Comparison of ENCODE assay signal across 11 mouse cellular contexts in the genomic region with DNA sequence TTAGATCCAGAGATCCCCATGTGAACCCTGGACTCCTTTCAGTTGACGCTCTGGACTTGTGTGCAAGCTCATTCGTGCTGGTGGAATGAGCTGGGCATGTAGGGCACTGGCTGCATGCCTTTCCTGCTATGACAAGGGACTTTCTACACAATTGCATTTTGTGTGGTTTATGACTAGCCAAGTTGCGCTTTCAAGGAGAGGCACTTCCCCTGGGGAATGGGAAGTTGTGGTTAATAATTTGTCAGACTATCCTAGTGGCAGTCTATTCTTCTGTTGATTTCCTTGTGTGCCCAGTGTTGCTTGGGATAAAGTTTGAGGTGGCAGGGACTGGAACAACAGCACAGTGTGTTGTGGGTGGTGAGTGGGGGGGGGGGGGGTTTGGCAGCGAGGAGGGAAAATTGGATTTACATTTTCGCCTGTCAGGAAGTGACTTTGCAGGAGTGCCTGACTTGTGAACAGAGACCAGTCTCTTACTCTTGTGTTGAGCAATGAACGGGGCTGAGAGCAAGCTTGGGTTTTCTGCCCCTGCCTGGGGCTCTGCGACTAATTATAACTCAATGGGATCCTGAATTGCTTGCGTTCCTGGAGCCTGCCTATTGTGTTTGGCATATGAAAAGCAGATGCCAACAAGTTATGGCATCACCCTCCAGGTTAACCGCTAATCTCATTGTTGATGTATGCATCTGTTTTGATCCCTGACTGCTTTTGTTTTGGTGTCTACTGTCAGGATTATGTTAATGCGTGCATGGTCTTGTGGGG. TPM values are rescaled to one million over a fixed set of nuclear protein-coding genes. Genes with fewer than 3 reads are reported as not detected.
A peak's percentile ranks its signal among the peaks of the same experiment; 100 is the strongest.
DNase-seq lines count a peak whose midpoint lies in the region; ATAC-seq and TF ChIP-seq lines count a peak whose summit lies in the region.
"Had no signal": no experiment of that assay in that cellular context is flagged by ENCODE, and none has a peak within 500 bp of the region (broad histone marks: within the 10 kb centered on the region; RNA-seq: fewer than 3 reads in every experiment).

No protein-coding gene starts in this region.

- peaks cover 6 to 22% of the 10 kb centered on the region in 2 experiments for H3K4me1 ChIP-seq in liver, embryonic 14.5 days (replicated peaks; ENCODE audit: control insufficient read depth in 2 of 2, insufficient read depth in 2 of 2, low read length in 1 of 2)
- peaks cover 10% of the 10 kb centered on the region for H3K4me1 ChIP-seq in stomach, postnatal 0 days (replicated peaks; ENCODE audit: control insufficient read depth, insufficient read depth)
- H3K4me1 ChIP-seq in midbrain, embryonic 15.5 days = peaks cover 16% of the 10 kb centered on the region

- no peak overlapping the region for H3K27ac ChIP-seq in liver, embryonic 14.5 days
- peak overlapping the region; percentile 79 for H3K27ac ChIP-seq in stomach, postnatal 0 days (replicated peaks)
- H3K27ac ChIP-seq in midbrain, embryonic 15.5 days = no peak overlapping the region
- H3K27ac ChIP-seq: neural tube, embryonic 12.5 days had no signal

- H3K27me3 ChIP-seq in liver, embryonic 14.5 days (ENCODE audit: control insufficient read depth, insufficient read depth, low read length) = no peaks in the 10 kb centered on the region
- no peaks in the 10 kb centered on the region for H3K27me3 ChIP-seq in stomach, postnatal 0 days (ENCODE audit: control insufficient read depth, insufficient read depth, low read length)
- 0 out of 2 replicates have a peak, but pooled peaks cover 5% of the 10 kb centered on the region for H3K27me3 ChIP-seq in midbrain, embryonic 15.5 days (replicated peaks)
- H3K27me3 ChIP-seq: neural tube, embryonic 12.5 days had no signal

- DNase-seq in retina, postnatal 1 day = peak; percentile 54
- DNase-seq in retina, embryonic 14.5 days (ENCODE audit: low spot score) = no peak
- DNase-seq in liver, embryonic 14.5 days (ENCODE audit: low read depth in 3 of 3, low spot score in 3 of 3) = peak in 1 of 3 experiments; percentile 19
- DNase-seq in stomach, postnatal 0 days (ENCODE audit: low spot score) = peak; percentile 57
- DNase-seq in spleen, postnatal 14 days (ENCODE audit: low spot score in 2 of 2) = no peak
- DNase-seq in cerebellum, adult 9-11 months = no peak

- 32% methylated on average over 10 of the region's 10 CpGs for WGBS in liver, embryonic 14.5 days (ENCODE audit: insufficient replicate concordance)
- 39% methylated on average over 9 of the region's 10 CpGs for WGBS in stomach, postnatal 0 days
- WGBS in midbrain, embryonic 15.5 days = 37% methylated on average over 10 of the region's 10 CpGs

- H3K9ac ChIP-seq in liver, embryonic 14.5 days (replicated peaks) = no peak overlapping the region
- H3K9ac ChIP-seq in stomach, postnatal 0 days (ENCODE audit: low read length) = no peak overlapping the region
- no peak overlapping the region for H3K9ac ChIP-seq in midbrain, embryonic 15.5 days
- H3K9ac ChIP-seq: neural tube, embryonic 12.5 days had no signal

- peak; percentile 77 for ATAC-seq in granulocyte monocyte progenitor cell, adult 5-6 weeks (replicated peaks; ENCODE audit: poor library complexity, severe bottlenecking)
- no peak for ATAC-seq in liver, embryonic 14.5 days (ENCODE audit: insufficient read depth)
- peak; percentile 83 for ATAC-seq in stomach, postnatal 0 days (ENCODE audit: low FRiP score, low TSS enrichment)
- no peak for ATAC-seq in midbrain, embryonic 15.5 days (replicated peaks)

- peak overlapping the region; percentile 19; the same call in 1 of the 2 replicates for H3K4me2 ChIP-seq in liver, embryonic 14.5 days (ENCODE audit: low read depth)
- H3K4me2 ChIP-seq in stomach, postnatal 0 days (replicated peaks; ENCODE audit: low read depth) = no peak overlapping the region
- H3K4me2 ChIP-seq in midbrain, embryonic 15.5 days = no peak overlapping the region
- H3K4me2 ChIP-seq: neural tube, embryonic 12.5 days had no signal

- no peak for TF ChIP-seq CTCF in liver, embryonic 14.5 days (IDR thresholded peaks at IDR 0.05; ENCODE audit: low read depth)
- no peak for TF ChIP-seq CTCF in stomach, postnatal 0 days (IDR thresholded peaks at IDR 0.05; ENCODE audit: low read depth)

- no peak overlapping the region for H3K4me3 ChIP-seq in liver, embryonic 14.5 days (ENCODE audit: insufficient read depth in 1 of 2, low read depth in 2 of 2, low read length in 2 of 2)
- H3K4me3 ChIP-seq in stomach, postnatal 0 days (ENCODE audit: low read depth, low read length) = no peak overlapping the region
- H3K4me3 ChIP-seq in midbrain, embryonic 15.5 days = no peak overlapping the region
- H3K4me3 ChIP-seq: neural tube, embryonic 12.5 days had no signal

- TF ChIP-seq EP300 in liver, embryonic 14.5 days (IDR thresholded peaks at IDR 0.05; ENCODE audit: low read depth) = no peak
- TF ChIP-seq EP300 in stomach, postnatal 0 days (optimal IDR thresholded peaks at IDR 0.05) = no peak

- no peaks in the 10 kb centered on the region for H3K9me3 ChIP-seq in liver, embryonic 14.5 days (ENCODE audit: control insufficient read depth, low read length)
- H3K9me3 ChIP-seq in stomach, postnatal 0 days (ENCODE audit: control insufficient read depth, low read length) = no peaks in the 10 kb centered on the region
- H3K9me3 ChIP-seq in midbrain, embryonic 15.5 days = no peaks in the 10 kb centered on the region
- H3K9me3 ChIP-seq: neural tube, embryonic 12.5 days had no signal

- no peaks in the 10 kb centered on the region for H3K36me3 ChIP-seq in liver, embryonic 14.5 days (replicated peaks; ENCODE audit: control insufficient read depth, insufficient read depth, low read depth)
- no peaks in the 10 kb centered on the region for H3K36me3 ChIP-seq in stomach, postnatal 0 days (ENCODE audit: control insufficient read depth, insufficient read depth, low read length)
- no peaks in the 10 kb centered on the region for H3K36me3 ChIP-seq in midbrain, embryonic 15.5 days (replicated peaks)
- H3K36me3 ChIP-seq: neural tube, embryonic 12.5 days had no signal

RNA-seq across cellular contexts. Expression of a gene that starts 3.8 kb away (rescaled TPM):
- 10.5 and 13.9 TPM in 2 replicates for total RNA-seq in granulocyte monocyte progenitor cell, adult 5-6 weeks (2014; fragmentation: Nextera tagmentation)
- total RNA-seq in granulocyte monocyte progenitor cell, adult 5-6 weeks (2017) = 5.4 and 5.5 TPM in 2 replicates
- 2.6 and 2.9 TPM in 2 replicates for polyA plus RNA-seq in liver, embryonic 14.5 days (2012; rRNA removed)
- polyA plus RNA-seq in liver, embryonic 14.5 days (2014; fragmentation: Nextera tagmentation; extraction: Ambion mirVana) = 1.3 TPM in 2 replicates
- polyA plus RNA-seq in stomach, postnatal 0 days (2015; fragmentation: Nextera tagmentation; extraction: Ambion mirVana) = 0.76 and 1.1 TPM in 2 replicates
- 0.31 and 0.46 TPM in 2 replicates for polyA plus RNA-seq in midbrain, embryonic 15.5 days (2015; fragmentation: Nextera tagmentation; extraction: Ambion mirVana)

RNA-seq across cellular contexts. Expression of a gene that starts 26.0 kb away (rescaled TPM):
- not detected in 2 replicates for total RNA-seq in granulocyte monocyte progenitor cell, adult 5-6 weeks (2014; fragmentation: Nextera tagmentation)
- not detected in 2 replicates for total RNA-seq in granulocyte monocyte progenitor cell, adult 5-6 weeks (2017)
- polyA plus RNA-seq in liver, embryonic 14.5 days (2012; rRNA removed) = not detected in 2 replicates
- polyA plus RNA-seq in liver, embryonic 14.5 days (2014; fragmentation: Nextera tagmentation; extraction: Ambion mirVana) = not detected in 2 replicates
- not detected in 2 replicates for polyA plus RNA-seq in stomach, postnatal 0 days (2015; fragmentation: Nextera tagmentation; extraction: Ambion mirVana)
- polyA plus RNA-seq in midbrain, embryonic 15.5 days (2015; fragmentation: Nextera tagmentation; extraction: Ambion mirVana) = not detected in 2 replicates
- total RNA-seq: adrenal gland, adult 18-20 months; gastrocnemius, adult 18-20 months had no signal
- polyA plus RNA-seq: neural tube, embryonic 12.5 days had no signal

RNA-seq across cellular contexts. Expression of a gene that starts 33.0 kb away (rescaled TPM):
- total RNA-seq in granulocyte monocyte progenitor cell, adult 5-6 weeks (2014; fragmentation: Nextera tagmentation) = not detected in 2 replicates
- total RNA-seq in granulocyte monocyte progenitor cell, adult 5-6 weeks (2017) = not detected in 2 replicates
- polyA plus RNA-seq in liver, embryonic 14.5 days (2012; rRNA removed) = not detected in 2 replicates
- not detected in 2 replicates for polyA plus RNA-seq in liver, embryonic 14.5 days (2014; fragmentation: Nextera tagmentation; extraction: Ambion mirVana)
- 0.23 TPM in 1 of 2 replicates, not detected in the other for polyA plus RNA-seq in stomach, postnatal 0 days (2015; fragmentation: Nextera tagmentation; extraction: Ambion mirVana)
- polyA plus RNA-seq in midbrain, embryonic 15.5 days (2015; fragmentation: Nextera tagmentation; extraction: Ambion mirVana) = 0.41 and 0.42 TPM in 2 replicates
- total RNA-seq: adrenal gland, adult 18-20 months; gastrocnemius, adult 18-20 months had no signal
- polyA plus RNA-seq: neural tube, embryonic 12.5 days had no signal

RNA-seq across cellular contexts. Expression of a gene that starts 42.7 kb away (rescaled TPM):
- total RNA-seq in granulocyte monocyte progenitor cell, adult 5-6 weeks (2014; fragmentation: Nextera tagmentation) = not detected in 2 replicates
- not detected in 2 replicates for total RNA-seq in granulocyte monocyte progenitor cell, adult 5-6 weeks (2017)
- polyA plus RNA-seq in liver, embryonic 14.5 days (2012; rRNA removed) = not detected in 2 replicates
- not detected in 2 replicates for polyA plus RNA-seq in liver, embryonic 14.5 days (2014; fragmentation: Nextera tagmentation; extraction: Ambion mirVana)
- polyA plus RNA-seq in stomach, postnatal 0 days (2015; fragmentation: Nextera tagmentation; extraction: Ambion mirVana) = not detected in 2 replicates
- not detected in 2 replicates for polyA plus RNA-seq in midbrain, embryonic 15.5 days (2015; fragmentation: Nextera tagmentation; extraction: Ambion mirVana)
- total RNA-seq: adrenal gland, adult 18-20 months; gastrocnemius, adult 18-20 months had no signal
- polyA plus RNA-seq: neural tube, embryonic 12.5 days had no signal

RNA-seq across cellular contexts. Expression of a gene that starts 48.0 kb away (rescaled TPM):
- not detected in 2 replicates for total RNA-seq in granulocyte monocyte progenitor cell, adult 5-6 weeks (2014; fragmentation: Nextera tagmentation)
- not detected in 2 replicates for total RNA-seq in granulocyte monocyte progenitor cell, adult 5-6 weeks (2017)
- not detected in 2 replicates for polyA plus RNA-seq in liver, embryonic 14.5 days (2012; rRNA removed)
- polyA plus RNA-seq in liver, embryonic 14.5 days (2014; fragmentation: Nextera tagmentation; extraction: Ambion mirVana) = not detected in 2 replicates
- not detected in 2 replicates for polyA plus RNA-seq in stomach, postnatal 0 days (2015; fragmentation: Nextera tagmentation; extraction: Ambion mirVana)
- polyA plus RNA-seq in midbrain, embryonic 15.5 days (2015; fragmentation: Nextera tagmentation; extraction: Ambion mirVana) = not detected in 2 replicates
- total RNA-seq: adrenal gland, adult 18-20 months; gastrocnemius, adult 18-20 months had no signal
- polyA plus RNA-seq: neural tube, embryonic 12.5 days had no signal

Comparison
In these comparisons a context has a peak if more than half of its experiments do, and no peak if none do; other contexts are left out.
1. DNase-seq: peak in retina, postnatal 1 day (single experiment) and stomach, postnatal 0 days (single experiment); none in retina, embryonic 14.5 days (single experiment), spleen, postnatal 14 days (0 of 2) and cerebellum, adult 9-11 months (single experiment).
2. ATAC-seq: peak in granulocyte monocyte progenitor cell, adult 5-6 weeks (single experiment) and stomach, postnatal 0 days (single experiment); none in liver, embryonic 14.5 days (single experiment) and midbrain, embryonic 15.5 days (single experiment).